15 mouse cellular contexts compared by ENCODE assay signal in the genomic region with DNA sequence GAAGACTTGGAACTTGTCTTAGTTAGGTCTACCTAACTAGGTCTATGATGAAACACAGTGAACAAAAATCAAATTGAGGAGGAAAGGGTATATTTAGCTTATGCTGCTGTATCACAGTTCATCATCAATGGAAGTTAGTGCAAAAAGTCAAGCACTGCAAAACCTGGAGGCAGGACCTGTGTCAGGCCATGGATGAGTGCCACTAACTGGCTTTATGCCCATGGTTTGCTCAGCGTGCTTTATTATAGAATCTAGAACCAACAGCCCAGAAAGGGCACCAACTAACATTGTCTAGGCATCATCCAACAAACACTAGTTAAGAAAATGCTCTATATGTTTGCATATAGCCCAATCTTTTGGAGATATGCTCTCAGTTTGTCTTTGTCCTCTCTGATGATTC.
A peak's percentile ranks its signal among the peaks of the same experiment; 100 is the strongest.
DNase-seq lines count a peak whose midpoint lies in the region.
"Had no signal": no experiment of that assay in that cellular context is flagged by ENCODE, and none has a peak within 500 bp of the region (broad histone marks: within the 10 kb centered on the region; RNA-seq: fewer than 3 reads in every experiment).

No protein-coding gene starts in this region.

- intact Hi-C loops in left cerebral cortex, postnatal 4 days (cut with DNase I), result no loop called here
- intact Hi-C loops in left cerebral cortex, postnatal 25 days (cut with DNase I), result no loop called here

- DNase-seq in adrenal gland, postnatal 10 days, result peak; percentile 3
- DNase-seq in adrenal gland, postnatal 36 days, result no peak
- peak; percentile 48 to 62 for DNase-seq in cerebellum, postnatal 10 days
- no peak for DNase-seq in cerebellum, postnatal 4 days (ENCODE audit: low spot score in 2 of 2)
- DNase-seq in cerebellum, postnatal 14 days, result peak; percentile 39 to 40
- no peak for DNase-seq in cerebellum, adult 8-10 months
- peak; percentile 27 for DNase-seq in left cerebral cortex, postnatal 4 days
- no peak for DNase-seq in left cerebral cortex, postnatal 25 days (ENCODE audit: low spot score in 2 of 2)
- DNase-seq: adrenal gland, adult 2 months; adrenal gland, adult 8-10 months; adrenal gland, postnatal 14 days; adrenal gland, postnatal 25 days; B cell, adult 2 months; cerebellum, adult 11 months; cerebellum, adult 11-12 months had no signal

Comparison
In these comparisons a context has a peak if more than half of its experiments do, and no peak if none do; other contexts are left out.
1. DNase-seq: peak in adrenal gland, postnatal 10 days (single experiment), cerebellum, postnatal 10 days (2 of 2), cerebellum, postnatal 14 days (2 of 2) and left cerebral cortex, postnatal 4 days (single experiment); none in adrenal gland, postnatal 36 days (0 of 2), cerebellum, postnatal 4 days (0 of 2), cerebellum, adult 8-10 months (single experiment) and left cerebral cortex, postnatal 25 days (0 of 2).